Mouse (Mus musculus) telencephalon, adult 2 months (tissue): ENCODE results near the gene Ppp1r3e.
A peak's percentile ranks its signal among the peaks of the same experiment; 100 is the strongest.

Experiments used
- DNase-seq: peaks from one replicate; pipeline ENCODE4 v3.0.0-alpha.2; 2011; ENCODE audit warnings: low read depth, low spot score

Ppp1r3e gene

GRCm38 (mm10) chr14:54877048-54877715 lies at the start of gene Ppp1r3e:
Ppp1r3e (minus strand) TSS chr14:54877550.
- DNase-seq = no peak

GRCm38 (mm10) chr14:54926401-54927158 lies 49.2 kb upstream of the Ppp1r3e start:
- DNase-seq = no peak

- no peak for DNase-seq
Measured at GRCm38 (mm10) chr14:54925349-54926342, 48.3 kb upstream of the Ppp1r3e start, which contains the start of gene Efs. Efs (minus strand) TSS chr14:54926126.

- no peak for DNase-seq
Measured at GRCm38 (mm10) chr14:54924641-54925348, 47.4 kb upstream of the Ppp1r3e start.

GRCm38 (mm10) chr14:54920076-54920685 lies 42.8 kb upstream of the Ppp1r3e start:
- no peak for DNase-seq

GRCm38 (mm10) chr14:54913343-54913742 lies 36.0 kb upstream of the Ppp1r3e start:
- DNase-seq = no peak

DNA sequence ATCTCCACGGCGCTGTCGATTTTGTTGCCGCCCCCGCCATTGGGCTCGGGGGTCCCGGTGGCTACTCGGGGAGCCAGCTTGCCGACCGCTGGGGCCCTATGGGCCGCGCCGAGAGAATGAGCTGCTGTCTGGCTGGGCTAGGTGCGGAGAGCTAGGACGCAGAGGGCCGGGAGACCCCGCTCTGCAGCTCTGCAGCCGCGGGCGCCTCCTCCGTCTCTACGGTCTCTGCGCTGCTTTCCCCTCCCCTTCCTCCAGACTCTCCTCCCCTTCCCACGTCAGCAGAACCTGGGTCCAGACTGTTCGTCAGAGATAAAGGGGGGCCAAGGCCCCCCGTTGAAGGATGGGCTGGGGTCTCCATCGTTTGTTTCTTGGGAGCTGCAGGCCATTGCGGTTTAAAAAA lies 35.5 kb upstream of the Ppp1r3e start, which contains the start of gene Slc22a17:
TSS of gene Slc22a17 (minus strand) at position 247 of the 400 bp plus-strand sequence.
- DNase-seq = peak; percentile 72

DNA sequence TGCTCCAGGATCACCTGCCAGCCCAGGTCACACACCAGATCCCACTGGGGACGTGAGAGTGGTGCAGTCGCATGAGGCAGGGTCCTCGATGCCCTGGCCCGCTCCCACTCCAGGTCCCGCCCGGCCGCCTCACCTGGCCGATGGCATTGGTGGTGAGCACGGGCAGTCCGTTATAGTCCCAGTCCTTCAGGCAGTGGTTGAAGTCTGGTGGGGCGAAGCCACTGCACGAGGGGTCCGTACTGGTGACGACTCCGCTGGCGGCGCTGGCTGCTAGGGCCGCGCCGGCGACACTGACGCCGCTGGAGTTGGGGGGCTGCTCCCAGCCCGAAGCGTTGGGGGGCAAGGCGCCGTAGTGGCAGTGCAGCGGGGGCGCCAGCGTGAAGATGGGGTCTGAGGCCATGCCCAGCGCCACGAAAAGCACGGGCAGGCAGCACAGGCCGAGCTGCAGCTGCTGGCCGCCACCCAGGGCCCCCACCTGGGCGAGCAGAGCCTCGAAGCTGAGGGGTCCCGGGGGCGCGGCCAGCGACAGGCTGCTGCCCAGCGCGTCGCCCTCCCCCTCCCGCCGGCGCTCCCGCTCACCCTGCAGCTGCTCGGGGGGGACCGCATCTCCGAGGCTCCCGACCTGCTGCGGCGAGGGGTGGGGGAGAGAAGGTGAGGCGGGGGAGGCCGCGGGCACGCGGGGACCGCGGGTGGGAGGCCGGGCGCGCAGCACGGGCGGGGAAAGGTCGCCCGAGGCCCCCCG lies 34.9 kb upstream of the Ppp1r3e start:
- no peak for DNase-seq

GRCm38 (mm10) chr14:54908682-54909081 lies 31.3 kb upstream of the Ppp1r3e start:
- no peak for DNase-seq

DNA sequence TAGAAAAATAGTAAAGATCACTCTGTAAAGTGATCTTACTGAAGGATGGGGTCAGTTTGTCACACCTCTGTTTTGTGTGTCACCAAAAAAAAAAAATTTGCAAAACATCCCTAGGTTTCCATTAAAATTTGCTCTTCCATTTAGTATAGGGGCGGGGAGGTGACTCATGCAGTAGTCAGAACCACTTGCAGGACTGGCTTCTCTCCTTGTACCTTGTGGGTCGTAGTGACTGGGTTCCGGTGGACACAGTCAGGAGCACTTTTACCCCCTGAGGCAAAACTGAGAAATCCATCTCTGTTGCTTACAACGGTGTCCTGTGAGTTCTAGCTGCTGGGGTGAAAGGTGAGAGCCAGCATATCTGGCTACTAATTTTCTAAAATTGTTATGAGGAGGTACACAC lies 26.3 kb upstream of the Ppp1r3e start:
- no peak for DNase-seq

DNA sequence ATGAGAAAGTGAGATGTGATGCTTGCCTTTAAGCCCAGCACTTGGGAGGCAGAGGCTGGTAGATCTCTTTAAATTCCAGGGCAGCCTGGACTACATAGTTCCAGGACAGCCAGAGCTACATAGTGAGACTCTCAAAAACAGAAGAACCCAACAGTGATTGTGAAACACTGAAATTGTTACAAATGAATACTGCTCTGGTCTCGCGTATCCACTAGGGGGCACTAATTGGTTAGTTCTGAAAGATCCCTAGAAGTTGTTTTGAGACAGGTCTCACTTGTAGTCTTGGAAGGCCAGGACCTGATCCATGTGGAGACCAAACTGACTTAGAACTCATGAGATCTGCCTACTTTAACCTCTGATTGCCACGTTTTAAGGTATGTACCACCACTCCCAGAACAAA lies 23.0 kb upstream of the Ppp1r3e start:
- DNase-seq = peak; percentile 79

DNA sequence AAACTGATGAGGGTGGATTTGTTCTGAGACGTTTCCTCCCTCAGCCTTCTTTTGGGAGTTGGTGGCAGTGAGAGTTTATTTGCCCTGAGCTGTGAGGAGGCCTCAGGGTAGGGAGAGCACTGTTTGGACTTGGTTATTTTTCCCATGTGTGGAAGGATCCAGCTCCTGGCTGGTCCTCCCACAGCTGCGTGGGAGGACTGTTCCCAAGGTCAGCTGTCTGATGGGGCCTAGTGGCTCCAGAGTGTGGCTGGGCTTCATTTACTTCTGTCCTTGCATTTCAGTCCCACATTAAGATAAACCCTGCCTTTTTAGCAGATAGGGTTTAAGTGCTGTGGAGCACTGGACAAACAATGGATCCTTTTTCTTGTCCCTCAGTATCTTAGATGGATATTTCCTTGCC lies 20.1 kb upstream of the Ppp1r3e start:
- DNase-seq = no peak

DNA sequence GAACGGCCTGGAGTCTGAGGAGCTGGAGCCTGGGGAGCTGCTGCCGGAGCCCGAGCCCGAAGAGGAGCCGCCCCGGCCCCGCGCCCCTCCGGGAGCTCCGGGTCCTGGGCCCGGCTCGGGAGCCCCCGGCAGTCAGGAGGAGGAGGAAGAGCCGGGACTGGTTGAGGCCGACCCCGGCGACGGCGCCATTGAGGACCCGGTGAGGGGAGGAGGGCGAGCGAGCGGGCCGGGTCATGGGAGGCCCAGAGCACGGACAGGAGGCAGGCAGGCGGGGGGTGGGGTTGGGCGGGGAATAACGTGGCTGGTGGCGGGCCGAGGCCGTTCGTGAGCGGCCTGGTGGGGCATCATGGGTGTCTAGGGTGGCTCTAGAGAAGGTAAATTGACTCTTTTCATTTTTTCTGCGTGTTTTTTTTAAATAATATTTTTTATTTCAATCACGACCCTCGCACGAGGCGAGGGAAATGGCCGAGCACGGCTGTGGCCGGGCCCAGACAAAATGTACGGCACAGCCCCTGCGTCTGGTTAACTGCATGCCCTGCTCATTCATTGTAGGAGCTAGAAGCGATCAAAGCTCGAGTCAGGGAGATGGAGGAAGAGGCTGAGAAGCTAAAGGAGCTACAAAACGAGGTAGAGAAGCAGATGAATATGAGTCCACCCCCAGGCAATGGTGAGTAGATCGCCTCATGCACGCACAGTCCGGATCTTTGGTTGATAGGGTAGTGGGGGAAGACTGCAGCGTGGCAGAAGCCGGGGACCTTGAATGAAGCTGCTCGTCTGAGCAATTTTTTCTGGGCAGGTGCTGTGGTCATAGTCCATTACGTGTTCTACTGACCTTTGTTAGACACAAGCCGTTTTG lies 17.2 kb upstream of the Ppp1r3e start:
- DNase-seq = no peak

DNA sequence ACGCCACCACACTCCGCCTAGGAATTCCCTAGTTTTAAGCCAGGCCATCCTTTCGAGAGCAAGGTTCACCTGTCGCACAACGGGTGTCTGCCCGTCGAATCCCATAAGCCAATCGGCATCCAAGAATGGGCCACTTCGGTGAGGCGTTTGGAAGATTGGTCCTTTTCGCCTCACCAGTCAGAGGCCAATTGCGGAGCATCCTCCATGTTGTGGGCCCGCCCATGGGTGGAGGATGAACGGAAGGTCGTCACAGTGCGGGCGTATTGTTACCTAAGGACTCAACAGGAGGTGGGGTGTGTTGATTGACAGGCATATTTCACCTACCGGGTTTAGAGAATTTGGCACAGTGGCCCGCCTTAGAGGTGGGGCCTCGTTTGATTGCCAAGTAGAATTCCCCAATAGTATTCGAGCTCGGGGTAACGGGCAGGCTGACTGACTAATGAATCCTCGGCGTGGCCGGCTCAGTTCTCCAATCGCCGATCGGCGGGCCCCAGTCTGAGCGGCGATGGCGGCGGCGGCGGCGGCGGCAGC lies 16.4 kb upstream of the Ppp1r3e start:
- peak; percentile 100 for DNase-seq

DNA sequence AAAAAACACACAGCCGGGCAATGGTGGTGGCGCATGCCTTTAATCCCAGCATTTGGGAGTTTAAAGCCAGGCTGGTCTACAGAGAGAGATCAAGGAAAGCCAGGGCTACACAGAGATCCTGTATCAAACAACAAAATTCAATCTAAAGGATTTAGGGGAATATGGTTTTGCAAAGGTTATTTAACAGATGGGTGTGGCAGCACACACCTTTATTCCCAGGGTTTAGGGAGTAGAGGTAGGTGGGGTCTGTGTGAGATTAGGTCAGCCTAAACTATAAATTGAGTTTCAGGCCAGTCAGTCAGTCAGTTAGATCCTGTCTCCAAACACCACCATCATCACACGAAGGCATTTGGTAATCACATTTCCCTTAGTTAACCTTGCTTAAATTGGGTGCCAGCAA lies 14.8 kb upstream of the Ppp1r3e start, which contains the start of gene Pabpn1:
TSS of gene Pabpn1 (plus strand) at position 301 of the 400 bp plus-strand sequence.
- no peak for DNase-seq

DNA sequence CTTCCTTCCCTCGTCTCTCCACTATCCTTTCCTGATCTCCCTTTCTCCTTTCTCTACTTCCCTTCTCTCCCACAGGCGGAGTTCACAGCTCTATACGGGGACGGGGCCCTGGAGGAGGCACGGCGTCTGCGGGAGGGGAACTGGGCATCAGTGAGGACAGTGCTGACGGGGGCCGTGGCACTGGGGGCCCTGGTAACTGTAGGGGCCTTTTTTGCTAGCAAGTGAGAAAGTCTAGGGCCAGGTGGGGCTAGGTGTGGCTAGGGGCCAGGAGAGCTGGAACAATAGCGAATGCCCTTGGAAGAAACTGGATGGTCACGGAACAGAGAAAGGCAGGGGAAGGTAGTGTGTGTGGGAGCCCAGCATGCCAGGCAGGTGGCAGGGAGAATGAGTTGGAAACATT lies 8.0 kb upstream of the Ppp1r3e start:
- no peak for DNase-seq

DNA sequence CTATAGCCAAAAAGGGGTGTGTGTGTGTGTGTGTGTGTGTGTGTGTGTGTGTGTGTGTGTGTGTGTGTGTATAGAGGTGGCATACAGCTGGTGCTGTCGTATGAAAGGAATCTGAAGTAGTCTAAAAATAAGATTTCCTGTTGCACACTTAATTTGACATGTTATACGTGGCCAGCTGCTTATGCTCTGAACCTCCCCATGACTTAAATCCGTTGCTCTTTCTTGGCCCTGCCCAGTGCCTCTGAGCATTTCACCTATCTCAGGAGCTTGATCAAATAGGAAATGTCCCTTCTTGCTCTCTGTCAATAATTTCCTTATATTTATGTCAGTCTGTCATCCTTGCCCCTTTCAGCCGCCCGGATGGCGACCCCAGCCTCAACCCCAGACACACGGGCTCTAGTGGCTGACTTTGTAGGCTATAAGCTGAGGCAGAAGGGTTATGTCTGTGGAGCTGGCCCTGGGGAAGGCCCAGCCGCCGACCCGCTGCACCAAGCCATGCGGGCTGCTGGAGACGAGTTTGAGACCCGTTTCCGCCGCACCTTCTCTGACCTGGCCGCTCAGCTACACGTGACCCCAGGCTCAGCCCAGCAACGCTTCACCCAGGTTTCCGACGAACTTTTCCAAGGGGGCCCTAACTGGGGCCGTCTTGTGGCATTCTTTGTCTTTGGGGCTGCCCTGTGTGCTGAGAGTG lies 6.8 kb upstream of the Ppp1r3e start:
- no peak for DNase-seq
